Comparison of ENCODE assay signal across 8 mouse cellular contexts in the genomic region with DNA sequence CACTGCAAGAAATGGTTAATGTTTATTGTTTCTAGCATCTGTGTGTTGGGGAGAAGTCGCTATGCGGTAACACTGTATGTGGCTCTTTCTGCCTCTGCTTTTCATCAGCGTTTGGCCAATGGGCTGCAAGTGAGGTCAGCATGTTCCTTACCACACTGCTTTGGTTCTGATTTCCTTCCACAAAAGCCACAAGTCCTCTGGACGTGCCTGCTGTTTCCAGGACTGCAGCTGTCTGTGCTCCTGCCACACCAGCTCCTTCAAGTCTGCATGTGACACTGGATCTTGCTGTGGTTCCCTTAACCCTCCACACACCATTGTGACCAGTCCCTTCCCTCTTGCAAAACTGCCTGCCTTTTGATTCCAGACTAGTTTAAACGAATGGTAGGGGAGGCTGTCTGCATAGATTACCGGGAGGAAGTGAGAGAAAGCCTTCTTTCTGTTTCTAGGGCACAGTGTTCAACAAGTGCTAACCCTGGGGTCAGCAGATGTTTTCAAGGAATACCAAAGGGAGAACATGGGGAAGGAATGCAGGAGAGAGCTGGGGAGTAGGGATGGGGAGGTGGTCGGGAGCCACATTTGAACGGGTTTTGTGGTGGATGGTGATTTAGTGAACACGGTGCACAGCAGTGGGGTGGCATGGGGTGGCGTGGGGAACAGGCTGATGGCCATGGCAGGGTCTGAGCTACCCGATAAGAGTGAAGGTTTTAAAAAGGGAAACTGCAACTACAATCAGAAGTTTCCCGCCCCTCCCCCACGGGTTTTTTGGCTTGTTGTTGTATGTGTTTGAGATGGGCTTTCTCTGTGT. TPM values are rescaled to one million over a fixed set of nuclear protein-coding genes. Genes with fewer than 3 reads are reported as not detected.
DNase-seq lines count a peak whose midpoint lies in the region; ATAC-seq and TF ChIP-seq lines count a peak whose summit lies in the region.

No protein-coding gene starts in this region.

- 11% methylated on average over 13 of the region's 13 CpGs for WGBS in heart, embryonic 13.5 days
- WGBS in small intestine, adult 2 months: 29% methylated on average over 13 of the region's 13 CpGs

- no peaks in the 10 kb centered on the region for H3K27me3 ChIP-seq in heart, embryonic 13.5 days (replicated peaks)
- H3K27me3 ChIP-seq in small intestine, adult 2 months (ENCODE audit: control insufficient read depth, insufficient read depth, low read length): no peaks in the 10 kb centered on the region

- peak overlapping the region; percentile 43 for H3K4me2 ChIP-seq in heart, embryonic 13.5 days

- no peak overlapping the region for H3K4me3 ChIP-seq in heart, embryonic 13.5 days
- H3K4me3 ChIP-seq in small intestine, adult 2 months (ENCODE audit: low read depth, low read length): peak overlapping the region; percentile 26

- H3K27ac ChIP-seq in heart, embryonic 13.5 days (replicated peaks): peak overlapping the region; percentile 86
- peak overlapping the region; percentile 63 for H3K27ac ChIP-seq in small intestine, adult 2 months (ENCODE audit: insufficient read depth, low read depth, low read length)

- peak overlapping the region; percentile 11; the same call in 1 of the 2 replicates for H3K9ac ChIP-seq in heart, embryonic 13.5 days

- TF ChIP-seq POLR2A in small intestine, adult 2 months (IDR thresholded peaks at IDR 0.05; ENCODE audit: low read depth, low read length): no peak

- H3K36me3 ChIP-seq in heart, embryonic 13.5 days: no peaks in the 10 kb centered on the region
- no peaks in the 10 kb centered on the region for H3K36me3 ChIP-seq in small intestine, adult 2 months (ENCODE audit: control insufficient read depth, insufficient read depth, low read length)

- ATAC-seq in heart, embryonic 13.5 days (ENCODE audit: extremely low read depth, insufficient number of reproducible peaks, low FRiP score, low TSS enrichment): no peak

- DNase-seq in right cerebral cortex, postnatal 14 days: peak; percentile 44
- no peak for DNase-seq in right cerebral cortex, adult 18-20 months
- peak; percentile 70 for DNase-seq in embryo, embryonic 11 days
- DNase-seq in kidney, postnatal 14 days: peak; percentile 36
- peak; percentile 77 for DNase-seq in lung, postnatal 25 days (ENCODE audit: low spot score)
- DNase-seq in urinary bladder, postnatal 25 days (ENCODE audit: low spot score): no peak

- TF ChIP-seq CTCF in small intestine, adult 2 months (IDR thresholded peaks at IDR 0.05; ENCODE audit: extremely low read depth, insufficient read length, insufficient replicate concordance, low read depth, low read length): no peak

- no peaks in the 10 kb centered on the region for H3K9me3 ChIP-seq in heart, embryonic 13.5 days

- H3K4me1 ChIP-seq in heart, embryonic 13.5 days: peaks cover 41% of the 10 kb centered on the region
- H3K4me1 ChIP-seq in small intestine, adult 2 months (ENCODE audit: control insufficient read depth, insufficient read depth, insufficient read length, low read length): peaks cover 6% of the 10 kb centered on the region

RNA-seq across cellular contexts. Expression of gene Gng2, which starts 7.9 kb away (rescaled TPM):
- polyA plus RNA-seq in heart, embryonic 13.5 days (2015; fragmentation: Nextera tagmentation; extraction: Ambion mirVana): 39.9 and 41.0 TPM in 2 replicates
- 8.3 and 9.9 TPM in 2 replicates for polyA plus RNA-seq in small intestine, adult 2 months (2012; rRNA removed)

Comparison
In these comparisons a context has a peak if more than half of its experiments do, and no peak if none do; other contexts are left out.
1. DNase-seq: peak in right cerebral cortex, postnatal 14 days (single experiment), embryo, embryonic 11 days (single experiment), kidney, postnatal 14 days (single experiment) and lung, postnatal 25 days (single experiment); none in right cerebral cortex, adult 18-20 months (single experiment) and urinary bladder, postnatal 25 days (single experiment).